Mouse (Mus musculus): ENCODE measurements around the gene Fahd1. TPM values are rescaled to one million over a fixed set of nuclear protein-coding genes. Genes with fewer than 3 reads are reported as not detected.

Gene Fahd1
- total and polyA plus RNA-seq, 3 experiments, result 5.2 to 8.0 (median 6.3) TPM

- Histone ChIP-seq H3K9me3 (replicated peaks; ENCODE audit: low read length) (no peaks in the 10 kb centered on the region), H3K27ac (ENCODE audit: insufficient read depth, low read depth) (no peak overlapping the region), H3K9ac (ENCODE audit: insufficient read depth, low read depth) (no peak overlapping the region), H3K4me2 (ENCODE audit: insufficient read depth, low read depth, poor library complexity, severe bottlenecking) (no peak overlapping the region), H3K4me1 (ENCODE audit: control insufficient read depth in 1 of 2, insufficient read depth in 2 of 2) (0 out of 4 replicates have a peak, but pooled peaks cover 0 to 3% of the 10 kb centered on the region in 2 experiments), H3K36me3 (replicated peaks in 1 of 2; ENCODE audit: control insufficient read depth in 1 of 2, insufficient read depth in 1 of 2, low read length in 1 of 2) (no peaks in the 10 kb centered on the region), H3K79me2 (replicated peaks; ENCODE audit: control insufficient read depth, extremely low read depth, insufficient read depth, poor library complexity, severe bottlenecking) (no peaks in the 10 kb centered on the region), H3K4me3 (replicated peaks in 1 of 3; ENCODE audit: low read depth in 2 of 3, low read length in 2 of 3, poor library complexity in 1 of 3) (no peak overlapping the region), H3K27me3 (replicated peaks) (peaks cover 35% of the 10 kb centered on the region)
- in situ Hi-C loops (cut with MboI; ENCODE audit: low pct_ligation_motif_present, low pct_unique_long_range_greater_than_20kb, low sequenced_read_pairs), result no loop called here
- dilution Hi-C loops (cut with MboI; ENCODE audit: extremely low pct_ligation_motif_present, extremely low pct_unique_long_range_greater_than_20kb, low sequenced_read_pairs), result no loop called here
- TF ChIP-seq EP300 (IDR thresholded peaks at IDR 0.05; ENCODE audit: low read length) (no peak), RCOR1 (conservative IDR thresholded peaks at IDR 0.05; ENCODE audit: low read depth, low read length) (no peak), ZKSCAN1 (IDR thresholded peaks at IDR 0.05; ENCODE audit: borderline replicate concordance, low read depth, low read length) (no peak), JUN (IDR thresholded peaks at IDR 0.05; ENCODE audit: insufficient read depth, low read depth, low read length) (no peak), USF1 (IDR thresholded peaks at IDR 0.05; ENCODE audit: low read depth, low read length) (no peak), GABPA (IDR thresholded peaks at IDR 0.05; ENCODE audit: insufficient replicate concordance, low read depth, low read length) (no peak), JUND (conservative IDR thresholded peaks at IDR 0.05; ENCODE audit: low read depth, low read length) (no peak)
- DNase-seq (ENCODE audit: extremely low read depth), result no peak
These were observed 34.9 kb downstream of the Fahd1 start for GRCm38 (mm10) chr17:24815256-24815655.

- H3K9ac ChIP-seq (ENCODE audit: insufficient read depth, low read depth), result no peak overlapping the region
- dilution Hi-C loops (cut with MboI; ENCODE audit: extremely low pct_ligation_motif_present, extremely low pct_unique_long_range_greater_than_20kb, low sequenced_read_pairs), result no loop called here
- no peak overlapping the region for H3K27ac ChIP-seq (ENCODE audit: insufficient read depth, low read depth)
These were observed 37.9 kb downstream of the Fahd1 start for GRCm38 (mm10) chr17:24812215-24812614.

More at GRCm38 (mm10) chr17:24812215-24812614, 37.9 kb downstream of the Fahd1 start:
- DNase-seq (ENCODE audit: extremely low read depth), result no peak
- Histone ChIP-seq H3K36me3 (replicated peaks in 1 of 2; ENCODE audit: control insufficient read depth in 1 of 2, insufficient read depth in 1 of 2, low read length in 1 of 2) (no peaks in the 10 kb centered on the region), H3K27me3 (replicated peaks) (peaks cover 50% of the 10 kb centered on the region), H3K4me2 (ENCODE audit: insufficient read depth, low read depth, poor library complexity, severe bottlenecking) (no peak overlapping the region), H3K79me2 (replicated peaks; ENCODE audit: control insufficient read depth, extremely low read depth, insufficient read depth, poor library complexity, severe bottlenecking) (no peaks in the 10 kb centered on the region), H3K9me3 (replicated peaks; ENCODE audit: low read length) (no peaks in the 10 kb centered on the region), H3K4me1 (ENCODE audit: control insufficient read depth in 1 of 2, insufficient read depth in 2 of 2) (no peaks in the 10 kb centered on the region), H3K4me3 (replicated peaks in 1 of 3; ENCODE audit: low read depth in 2 of 3, low read length in 2 of 3, poor library complexity in 1 of 3) (no peak overlapping the region)
- in situ Hi-C loops (cut with MboI; ENCODE audit: low pct_ligation_motif_present, low pct_unique_long_range_greater_than_20kb, low sequenced_read_pairs), result no loop called here
- TF ChIP-seq RAD21 (IDR thresholded peaks at IDR 0.05; ENCODE audit: low read depth, low read length) (no peak), EP300 (IDR thresholded peaks at IDR 0.05; ENCODE audit: low read length) (no peak), JUND (conservative IDR thresholded peaks at IDR 0.05; ENCODE audit: low read depth, low read length) (no peak), JUN (IDR thresholded peaks at IDR 0.05; ENCODE audit: insufficient read depth, low read depth, low read length) (no peak), SIN3A (IDR thresholded peaks at IDR 0.05; ENCODE audit: low read length) (no peak), RCOR1 (conservative IDR thresholded peaks at IDR 0.05; ENCODE audit: low read depth, low read length) (no peak), GABPA (IDR thresholded peaks at IDR 0.05; ENCODE audit: insufficient replicate concordance, low read depth, low read length) (no peak), MAX (IDR thresholded peaks at IDR 0.05; ENCODE audit: low read length) (no peak), NELFE (IDR thresholded peaks at IDR 0.05; ENCODE audit: low read depth, low read length) (no peak), HCFC1 (IDR thresholded peaks at IDR 0.05; ENCODE audit: low read depth, low read length) (no peak), MYC (IDR thresholded peaks at IDR 0.05; ENCODE audit: low read depth, low read length) (no peak), PAX5 (IDR thresholded peaks at IDR 0.05; ENCODE audit: low read length) (no peak), ZKSCAN1 (IDR thresholded peaks at IDR 0.05; ENCODE audit: borderline replicate concordance, low read depth, low read length) (no peak), ETS1 (conservative IDR thresholded peaks at IDR 0.05; ENCODE audit: low read depth, low read length) (no peak), IRF4 (IDR thresholded peaks at IDR 0.05; ENCODE audit: low read depth, low read length) (no peak), ZNF384 (IDR thresholded peaks at IDR 0.05; ENCODE audit: low read depth, low read length) (no peak), TCF12 (IDR thresholded peaks at IDR 0.05; ENCODE audit: low read depth, low read length) (no peak), TBP (conservative IDR thresholded peaks at IDR 0.05; ENCODE audit: low read depth, low read length) (no peak), BHLHE40 (IDR thresholded peaks at IDR 0.05; ENCODE audit: low read depth, low read length) (no peak), KAT2A (IDR thresholded peaks at IDR 0.05; ENCODE audit: insufficient replicate concordance, low read length) (no peak)

All from CH12.LX (cell line).